Mouse (Mus musculus): ENCODE measurements around the gene Invs. TPM values are rescaled to one million over a fixed set of nuclear protein-coding genes. Genes with fewer than 3 reads are reported as not detected.

The Invs gene
- polyA plus RNA-seq, 1 experiment = 2.8 TPM

- Histone ChIP-seq H3ac (ENCODE audit: control insufficient read depth, insufficient read length, low read depth) (no peak overlapping the region), H3K27me3 (ENCODE audit: control insufficient read depth, insufficient read depth, insufficient read length) (no peaks in the 10 kb centered on the region), H3K36me3 (ENCODE audit: control insufficient read depth, insufficient read depth) (no peaks in the 10 kb centered on the region), H3K79me3 (ENCODE audit: low read depth) (no peaks in the 10 kb centered on the region), H3K4me3 (ENCODE audit: insufficient read depth, poor library complexity, severe bottlenecking) (no peak overlapping the region), H3K79me2 (ENCODE audit: control insufficient read depth, insufficient read depth) (no peaks in the 10 kb centered on the region)
- TF ChIP-seq MYOG (IDR thresholded peaks at IDR 0.05; ENCODE audit: control insufficient read depth, extremely low read depth, insufficient read length) (no peak), CTCF (IDR thresholded peaks at IDR 0.05; ENCODE audit: control insufficient read depth, insufficient read depth, insufficient read length) (no peak), MYOD1 (IDR thresholded peaks at IDR 0.05; ENCODE audit: control insufficient read depth, insufficient read length, low read depth) (no peak), CEBPB (IDR thresholded peaks at IDR 0.05; ENCODE audit: low read depth) (no peak), FOSL1 (IDR thresholded peaks at IDR 0.05; ENCODE audit: insufficient read depth, low read length, poor library complexity, severe bottlenecking) (no peak), MAX (IDR thresholded peaks at IDR 0.05) (no peak), USF1 (IDR thresholded peaks at IDR 0.05; ENCODE audit: low read depth) (no peak)
Observed at GRCm38 (mm10) chr4:48327192-48327591, 47.6 kb downstream of the Invs start.

- H3K36me3 ChIP-seq (ENCODE audit: control insufficient read depth, insufficient read depth) = no peaks in the 10 kb centered on the region
- H3K79me2 ChIP-seq (ENCODE audit: control insufficient read depth, insufficient read depth) = no peaks in the 10 kb centered on the region
- H3K27me3 ChIP-seq (ENCODE audit: control insufficient read depth, insufficient read depth, insufficient read length) = no peaks in the 10 kb centered on the region
- H3ac ChIP-seq (ENCODE audit: control insufficient read depth, insufficient read length, low read depth) = no peak overlapping the region
- no peaks in the 10 kb centered on the region for H3K79me3 ChIP-seq (ENCODE audit: low read depth)
- no peak overlapping the region for H3K4me3 ChIP-seq (ENCODE audit: insufficient read depth, poor library complexity, severe bottlenecking)
- TF ChIP-seq MAX (IDR thresholded peaks at IDR 0.05) (no peak), USF1 (IDR thresholded peaks at IDR 0.05; ENCODE audit: low read depth) (no peak), MYOG (IDR thresholded peaks at IDR 0.05; ENCODE audit: control insufficient read depth, extremely low read depth, insufficient read length) (no peak), CTCF (IDR thresholded peaks at IDR 0.05; ENCODE audit: control insufficient read depth, insufficient read depth, insufficient read length) (no peak), FOSL1 (IDR thresholded peaks at IDR 0.05; ENCODE audit: insufficient read depth, low read length, poor library complexity, severe bottlenecking) (no peak), MYOD1 (IDR thresholded peaks at IDR 0.05; ENCODE audit: control insufficient read depth, insufficient read length, low read depth) (no peak), CEBPB (IDR thresholded peaks at IDR 0.05; ENCODE audit: low read depth) (no peak)
Observed at GRCm38 (mm10) chr4:48328042-48328441, 48.5 kb downstream of the Invs start.

DNA sequence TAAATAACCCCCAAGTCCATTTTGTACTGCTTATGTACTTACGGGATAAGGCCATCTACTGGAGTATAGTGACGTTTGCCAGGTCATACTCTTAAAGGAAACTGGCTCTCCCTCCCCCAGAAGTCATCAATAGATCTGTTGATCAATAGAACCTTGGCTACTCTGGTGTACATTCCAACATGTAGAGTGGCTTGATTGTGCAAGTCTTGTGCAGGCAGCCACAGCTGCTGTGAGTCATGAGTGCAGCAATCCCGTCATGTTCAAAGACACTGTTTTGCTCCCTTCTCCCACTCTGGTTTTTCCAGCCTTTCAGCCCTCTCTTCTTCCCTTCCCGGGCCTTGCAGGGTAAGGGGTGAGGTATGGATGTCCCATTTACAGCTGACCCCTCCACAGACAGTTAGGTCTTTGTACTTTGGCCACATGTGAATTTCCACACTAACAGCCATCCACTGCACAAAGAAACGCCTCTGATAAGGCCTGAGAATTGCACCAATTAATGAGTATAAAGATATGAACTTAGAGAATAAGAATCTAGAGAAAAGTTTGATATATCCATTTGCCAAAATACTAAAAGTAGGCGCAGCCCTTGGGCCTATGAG, 53.0 kb downstream of the Invs start:
- no peak overlapping the region for H3K4me3 ChIP-seq (ENCODE audit: insufficient read depth, poor library complexity, severe bottlenecking)
- peak; percentile 44 for TF ChIP-seq CEBPB (IDR thresholded peaks at IDR 0.05; ENCODE audit: low read depth)
- TF ChIP-seq FOSL1 (IDR thresholded peaks at IDR 0.05; ENCODE audit: insufficient read depth, low read length, poor library complexity, severe bottlenecking) = no peak

GRCm38 (mm10) chr4:48334927-48335763, 55.6 kb downstream of the Invs start:
- Histone ChIP-seq H3K79me3 (ENCODE audit: low read depth) (no peaks in the 10 kb centered on the region), H3K4me3 (ENCODE audit: insufficient read depth, poor library complexity, severe bottlenecking) (no peak overlapping the region)
- no peak for TF ChIP-seq FOSL1 (IDR thresholded peaks at IDR 0.05; ENCODE audit: insufficient read depth, low read length, poor library complexity, severe bottlenecking)
- no peak for TF ChIP-seq MYOD1 (IDR thresholded peaks at IDR 0.05; ENCODE audit: control insufficient read depth, insufficient read length, low read depth)
- no peak for TF ChIP-seq MYOG (IDR thresholded peaks at IDR 0.05; ENCODE audit: control insufficient read depth, extremely low read depth, insufficient read length)
- TF ChIP-seq CTCF (IDR thresholded peaks at IDR 0.05; ENCODE audit: control insufficient read depth, insufficient read depth, insufficient read length) = no peak
- no peak for TF ChIP-seq USF1 (IDR thresholded peaks at IDR 0.05; ENCODE audit: low read depth)
- TF ChIP-seq MAX (IDR thresholded peaks at IDR 0.05) = no peak
- TF ChIP-seq CEBPB (IDR thresholded peaks at IDR 0.05; ENCODE audit: low read depth) = no peak

More for the DNA sequence above, 53.0 kb downstream of the Invs start:
- no peaks in the 10 kb centered on the region for H3K79me2 ChIP-seq (ENCODE audit: control insufficient read depth, insufficient read depth)
- no peaks in the 10 kb centered on the region for H3K79me3 ChIP-seq (ENCODE audit: low read depth)
- no peak overlapping the region for H3ac ChIP-seq (ENCODE audit: control insufficient read depth, insufficient read length, low read depth)
- H3K36me3 ChIP-seq (ENCODE audit: control insufficient read depth, insufficient read depth) = no peaks in the 10 kb centered on the region
- no peaks in the 10 kb centered on the region for H3K27me3 ChIP-seq (ENCODE audit: control insufficient read depth, insufficient read depth, insufficient read length)

GRCm38 (mm10) chr4:48342705-48343104, 63.1 kb downstream of the Invs start:
- no peak overlapping the region for H3ac ChIP-seq (ENCODE audit: control insufficient read depth, insufficient read length, low read depth)
- no peaks in the 10 kb centered on the region for H3K27me3 ChIP-seq (ENCODE audit: control insufficient read depth, insufficient read depth, insufficient read length)
- H3K4me3 ChIP-seq (ENCODE audit: insufficient read depth, poor library complexity, severe bottlenecking) = no peak overlapping the region
- H3K79me2 ChIP-seq (ENCODE audit: control insufficient read depth, insufficient read depth) = no peaks in the 10 kb centered on the region
- H3K36me3 ChIP-seq (ENCODE audit: control insufficient read depth, insufficient read depth) = no peaks in the 10 kb centered on the region
- no peaks in the 10 kb centered on the region for H3K79me3 ChIP-seq (ENCODE audit: low read depth)
- no peak for TF ChIP-seq MYOD1 (IDR thresholded peaks at IDR 0.05; ENCODE audit: control insufficient read depth, insufficient read length, low read depth)
- TF ChIP-seq USF1 (IDR thresholded peaks at IDR 0.05; ENCODE audit: low read depth) = no peak
- TF ChIP-seq FOSL1 (IDR thresholded peaks at IDR 0.05; ENCODE audit: insufficient read depth, low read length, poor library complexity, severe bottlenecking) = no peak
- TF ChIP-seq CEBPB (IDR thresholded peaks at IDR 0.05; ENCODE audit: low read depth) = no peak
- TF ChIP-seq MYOG (IDR thresholded peaks at IDR 0.05; ENCODE audit: control insufficient read depth, extremely low read depth, insufficient read length) = no peak
- TF ChIP-seq CTCF (IDR thresholded peaks at IDR 0.05; ENCODE audit: control insufficient read depth, insufficient read depth, insufficient read length) = no peak
- TF ChIP-seq MAX (IDR thresholded peaks at IDR 0.05) = no peak

More at GRCm38 (mm10) chr4:48334927-48335763, 55.6 kb downstream of the Invs start:
- no peaks in the 10 kb centered on the region for H3K27me3 ChIP-seq (ENCODE audit: control insufficient read depth, insufficient read depth, insufficient read length)
- no peaks in the 10 kb centered on the region for H3K36me3 ChIP-seq (ENCODE audit: control insufficient read depth, insufficient read depth)
- H3K79me2 ChIP-seq (ENCODE audit: control insufficient read depth, insufficient read depth) = no peaks in the 10 kb centered on the region
- H3ac ChIP-seq (ENCODE audit: control insufficient read depth, insufficient read length, low read depth) = no peak overlapping the region

Measured in C2C12 (cell line).